ENCODE assay signal across 8 mouse cellular contexts in the genomic region with DNA sequence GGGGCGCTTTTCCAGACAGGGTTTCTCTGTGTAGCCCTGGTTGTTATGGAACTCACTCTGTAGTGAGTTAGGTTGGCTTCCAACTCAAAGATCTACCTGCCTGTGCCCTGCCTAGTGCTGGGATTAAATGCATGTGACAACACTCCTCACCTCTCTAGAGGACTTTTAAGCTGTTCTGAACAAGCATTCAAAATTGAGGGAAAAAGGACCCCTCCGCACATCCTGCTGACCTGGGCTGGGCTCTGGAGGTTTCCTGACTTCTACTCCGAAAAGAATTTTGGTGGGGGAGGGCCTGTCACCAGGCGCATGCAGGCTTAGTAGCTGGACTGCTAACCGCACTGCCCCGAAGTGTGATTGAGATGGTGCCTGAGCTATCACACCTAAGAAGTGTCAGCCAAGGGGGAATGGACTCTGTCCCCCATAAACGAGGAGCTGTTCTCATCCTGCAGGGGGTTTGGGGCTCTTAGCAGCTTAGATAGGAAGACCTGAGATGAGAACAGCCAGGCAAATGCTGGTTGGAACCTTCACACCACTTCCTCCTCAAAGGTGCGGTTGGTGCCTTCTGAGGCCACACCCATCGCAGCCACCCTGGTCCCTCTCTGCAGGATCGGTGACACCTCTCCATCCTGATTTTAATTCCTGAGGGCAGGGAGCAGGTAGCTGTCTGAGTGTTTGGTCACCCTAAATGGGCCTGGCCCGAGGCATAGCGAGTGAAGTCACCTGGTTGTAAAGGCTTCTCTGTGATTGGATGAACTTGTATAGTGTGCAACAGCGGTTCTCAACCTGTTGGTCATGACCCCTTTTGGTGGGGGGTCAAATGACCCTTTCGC. TPM values are rescaled to one million over a fixed set of nuclear protein-coding genes. Genes with fewer than 3 reads are reported as not detected.
DNase-seq lines count a peak whose midpoint lies in the region; ATAC-seq and TF ChIP-seq lines count a peak whose summit lies in the region.
"Had no signal": no experiment of that assay in that cellular context is flagged by ENCODE, and none has a peak within 500 bp of the region (broad histone marks: within the 10 kb centered on the region; RNA-seq: fewer than 3 reads in every experiment).

No protein-coding gene starts in this region.

- ATAC-seq in lung, embryonic 14.5 days (ENCODE audit: insufficient read depth) = no peak
- ATAC-seq in embryonic facial prominence, embryonic 13.5 days (ENCODE audit: insufficient number of reproducible peaks, insufficient read depth, low FRiP score, low TSS enrichment, low read depth) = no peak
- no peak for ATAC-seq in limb, embryonic 14.5 days (ENCODE audit: low FRiP score, low read depth)

- peaks cover 13% of the 10 kb centered on the region; the same call in 1 of the 2 replicates for H3K4me1 ChIP-seq in lung, embryonic 14.5 days (ENCODE audit: insufficient read depth)
- H3K4me1 ChIP-seq in embryonic facial prominence, embryonic 13.5 days = peaks cover 53% of the 10 kb centered on the region
- peaks cover 35% of the 10 kb centered on the region for H3K4me1 ChIP-seq in limb, embryonic 14.5 days (ENCODE audit: control insufficient read depth, insufficient read depth, low read length)

- 42% methylated on average over 14 of the region's 14 CpGs for WGBS in lung, embryonic 14.5 days
- 70% methylated on average over 14 of the region's 14 CpGs for WGBS in embryonic facial prominence, embryonic 13.5 days
- WGBS in limb, embryonic 14.5 days = 53% methylated on average over 14 of the region's 14 CpGs

- DNase-seq in lung, embryonic 14.5 days = no peak
- no peak for DNase-seq in lung, postnatal 14 days
- DNase-seq in limb, embryonic 14.5 days (ENCODE audit: low spot score) = no peak
- peak; percentile 74 for DNase-seq in thymus, postnatal 0 days (ENCODE audit: low spot score)
- DNase-seq in left cerebral cortex, adult 9 months (ENCODE audit: low spot score in 2 of 2) = no peak
- no peak for DNase-seq in yolk sac, embryonic 10.5 days (ENCODE audit: low spot score)

- no peak overlapping the region for H3K9ac ChIP-seq in lung, embryonic 14.5 days
- H3K9ac ChIP-seq in embryonic facial prominence, embryonic 13.5 days = no peak overlapping the region
- H3K9ac ChIP-seq in limb, embryonic 14.5 days (ENCODE audit: low read depth, low read length, severe bottlenecking) = no peak overlapping the region

- H3K27ac ChIP-seq in lung, embryonic 14.5 days (ENCODE audit: low read depth) = 0 out of 2 replicates have a peak overlapping the region, but pooled peaks have one; percentile 38
- H3K27ac ChIP-seq in embryonic facial prominence, embryonic 13.5 days = peak overlapping the region; percentile 60
- H3K27ac ChIP-seq in limb, embryonic 14.5 days (replicated peaks; ENCODE audit: low read depth, low read length) = peak overlapping the region; percentile 70; the same call in 1 of the 2 replicates

- H3K27me3 ChIP-seq in lung, embryonic 14.5 days (ENCODE audit: insufficient read depth, low read length) = no peaks in the 10 kb centered on the region
- no peaks in the 10 kb centered on the region for H3K27me3 ChIP-seq in embryonic facial prominence, embryonic 13.5 days
- no peaks in the 10 kb centered on the region for H3K27me3 ChIP-seq in limb, embryonic 14.5 days (ENCODE audit: control insufficient read depth, insufficient read depth, low read length)

- no peak overlapping the region for H3K4me3 ChIP-seq in lung, embryonic 14.5 days (ENCODE audit: low read depth, low read length)
- H3K4me3 ChIP-seq in embryonic facial prominence, embryonic 13.5 days = no peak overlapping the region
- no peak overlapping the region for H3K4me3 ChIP-seq in limb, embryonic 14.5 days (replicated peaks; ENCODE audit: low read length)

- TF ChIP-seq CTCF in lung, embryonic 14.5 days (IDR thresholded peaks at IDR 0.05; ENCODE audit: low read depth) = no peak

- no peak overlapping the region for H3K4me2 ChIP-seq in lung, embryonic 14.5 days
- no peak overlapping the region for H3K4me2 ChIP-seq in embryonic facial prominence, embryonic 13.5 days
- H3K4me2 ChIP-seq in limb, embryonic 14.5 days (replicated peaks; ENCODE audit: low read depth, low read length, severe bottlenecking) = no peak overlapping the region

- no peaks in the 10 kb centered on the region for H3K9me3 ChIP-seq in lung, embryonic 14.5 days (ENCODE audit: low read depth, low read length)
- no peaks in the 10 kb centered on the region for H3K9me3 ChIP-seq in embryonic facial prominence, embryonic 13.5 days
- H3K9me3 ChIP-seq in limb, embryonic 14.5 days (ENCODE audit: control insufficient read depth, low read length) = no peaks in the 10 kb centered on the region

- TF ChIP-seq POLR2A in limb, embryonic 14.5 days (IDR thresholded peaks at IDR 0.05; ENCODE audit: borderline replicate concordance, extremely low read depth, insufficient read depth, insufficient read length) = no peak

- no peaks in the 10 kb centered on the region for H3K36me3 ChIP-seq in lung, embryonic 14.5 days (ENCODE audit: insufficient read depth)
- H3K36me3 ChIP-seq in embryonic facial prominence, embryonic 13.5 days = no peaks in the 10 kb centered on the region
- H3K36me3 ChIP-seq in limb, embryonic 14.5 days (ENCODE audit: control insufficient read depth, insufficient read depth, low read length) = no peaks in the 10 kb centered on the region

RNA-seq across cellular contexts. Expression of a gene that starts 20.4 kb away (rescaled TPM):
- 1.9 and 2.0 TPM in 2 replicates for polyA plus RNA-seq in lung, embryonic 14.5 days (2014; fragmentation: Nextera tagmentation; extraction: Ambion mirVana)
- polyA plus RNA-seq in embryonic facial prominence, embryonic 13.5 days (2015; fragmentation: Nextera tagmentation; extraction: Ambion mirVana) = 1.6 and 2.4 TPM in 2 replicates
- 7.1 and 8.3 TPM in 2 replicates for polyA plus RNA-seq in limb, embryonic 14.5 days (2012; rRNA removed)
- polyA plus RNA-seq in limb, embryonic 14.5 days (2014; fragmentation: Nextera tagmentation; extraction: Ambion mirVana) = 1.9 and 2.5 TPM in 2 replicates
- polyA plus RNA-seq in thymus, postnatal 0 days (2015; fragmentation: Nextera tagmentation; extraction: Ambion mirVana) = 10.6 and 12.9 TPM in 2 replicates

RNA-seq across cellular contexts. Expression of a gene that starts 21.6 kb away (rescaled TPM):
- 0.37 TPM in 1 of 2 replicates, not detected in the other for polyA plus RNA-seq in lung, embryonic 14.5 days (2014; fragmentation: Nextera tagmentation; extraction: Ambion mirVana)
- 0.40 TPM in 1 of 2 replicates, not detected in the other for polyA plus RNA-seq in embryonic facial prominence, embryonic 13.5 days (2015; fragmentation: Nextera tagmentation; extraction: Ambion mirVana)
- 0.11 TPM in 1 of 2 replicates, not detected in the other for polyA plus RNA-seq in limb, embryonic 14.5 days (2012; rRNA removed)
- polyA plus RNA-seq in limb, embryonic 14.5 days (2014; fragmentation: Nextera tagmentation; extraction: Ambion mirVana) = not detected in 2 replicates
- polyA plus RNA-seq in thymus, postnatal 0 days (2015; fragmentation: Nextera tagmentation; extraction: Ambion mirVana) = 1.9 and 2.1 TPM in 2 replicates
- polyA plus RNA-seq: hindbrain, postnatal 0 days had no signal
